Mouse (Mus musculus): ENCODE measurements around the gene Jakmip3. TPM values are rescaled to one million over a fixed set of nuclear protein-coding genes. Genes with fewer than 3 reads are reported as not detected.

The Jakmip3 gene
- polyA plus RNA-seq, 1 experiment from 2014 or later, result 0.55 TPM

DNA sequence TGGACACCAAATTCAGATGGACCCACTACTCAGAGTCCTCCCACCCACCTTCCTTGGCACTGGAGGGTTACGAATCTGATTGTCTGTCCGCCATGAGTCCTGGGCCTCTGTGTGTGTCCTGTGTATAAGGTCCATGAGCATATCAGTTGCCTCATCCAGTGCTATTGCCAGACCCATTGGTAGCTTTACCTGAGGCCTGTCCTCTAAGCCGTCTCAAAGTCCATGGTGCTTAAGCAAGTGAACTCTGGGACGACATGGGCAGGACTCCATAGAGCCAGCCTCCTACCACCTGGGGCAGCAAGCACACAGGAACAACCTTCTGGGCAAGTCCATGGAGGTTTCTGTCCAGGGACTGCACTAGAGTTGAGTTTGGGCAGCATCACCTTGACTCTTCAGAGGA lies 90.7 kb downstream of the Jakmip3 start:
- no peak overlapping the region for H3K4me2 ChIP-seq (ENCODE audit: low read depth, low read length, severe bottlenecking)
- H3K27me3 ChIP-seq (ENCODE audit: control insufficient read depth, insufficient read depth, low read length), result no peaks in the 10 kb centered on the region
- H3K4me1 ChIP-seq (replicated peaks; ENCODE audit: control insufficient read depth, insufficient read depth, low read length), result no peaks in the 10 kb centered on the region
- H3K36me3 ChIP-seq (ENCODE audit: control insufficient read depth, insufficient read depth, low read length), result no peaks in the 10 kb centered on the region
- WGBS, result 92% methylated on average over 4 of the region's 4 CpGs
- H3K9me3 ChIP-seq (ENCODE audit: control insufficient read depth, low read length), result no peaks in the 10 kb centered on the region
- ATAC-seq (replicated peaks; ENCODE audit: low FRiP score) (no peak), DNase-seq (ENCODE audit: low spot score) (no peak)
- no peak overlapping the region for H3K4me3 ChIP-seq (ENCODE audit: low read depth, low read length)
- no peak overlapping the region for H3K9ac ChIP-seq (ENCODE audit: low read length)
- no peak overlapping the region for H3K27ac ChIP-seq (ENCODE audit: low read depth, low read length)

DNA sequence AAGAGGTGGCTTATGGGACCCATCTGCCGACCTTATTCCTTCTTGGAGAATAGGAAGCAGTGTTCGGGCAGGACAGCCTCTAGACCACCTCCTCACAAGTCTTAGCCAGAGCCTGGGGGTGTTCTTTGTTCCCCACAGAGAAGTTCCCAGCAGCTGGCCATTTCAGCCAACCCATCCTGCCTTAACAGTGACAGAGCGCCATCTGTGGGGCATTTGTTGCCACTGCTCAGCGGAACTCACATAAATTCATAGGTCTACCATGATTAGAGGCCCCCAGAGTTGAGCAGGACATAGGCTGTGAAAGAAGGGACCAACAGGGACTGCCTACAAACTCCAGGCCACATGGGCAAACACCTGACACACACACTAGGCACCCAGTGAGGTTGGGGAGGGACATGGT lies 122.9 kb downstream of the Jakmip3 start:
- 54% methylated on average over 4 of the region's 4 CpGs for WGBS
- no peak overlapping the region for H3K27ac ChIP-seq (ENCODE audit: low read depth, low read length)
- H3K9ac ChIP-seq (ENCODE audit: low read length), result no peak overlapping the region
- ATAC-seq (replicated peaks; ENCODE audit: low FRiP score) (no peak), DNase-seq (ENCODE audit: low spot score) (no peak)
- no peak overlapping the region for H3K4me2 ChIP-seq (ENCODE audit: low read depth, low read length, severe bottlenecking)
- no peaks in the 10 kb centered on the region for H3K4me1 ChIP-seq (replicated peaks; ENCODE audit: control insufficient read depth, insufficient read depth, low read length)
- H3K9me3 ChIP-seq (ENCODE audit: control insufficient read depth, low read length), result no peaks in the 10 kb centered on the region
- no peaks in the 10 kb centered on the region for H3K36me3 ChIP-seq (ENCODE audit: control insufficient read depth, insufficient read depth, low read length)
- no peaks in the 10 kb centered on the region for H3K27me3 ChIP-seq (ENCODE audit: control insufficient read depth, insufficient read depth, low read length)
- H3K4me3 ChIP-seq (ENCODE audit: low read depth, low read length), result no peak overlapping the region

DNA sequence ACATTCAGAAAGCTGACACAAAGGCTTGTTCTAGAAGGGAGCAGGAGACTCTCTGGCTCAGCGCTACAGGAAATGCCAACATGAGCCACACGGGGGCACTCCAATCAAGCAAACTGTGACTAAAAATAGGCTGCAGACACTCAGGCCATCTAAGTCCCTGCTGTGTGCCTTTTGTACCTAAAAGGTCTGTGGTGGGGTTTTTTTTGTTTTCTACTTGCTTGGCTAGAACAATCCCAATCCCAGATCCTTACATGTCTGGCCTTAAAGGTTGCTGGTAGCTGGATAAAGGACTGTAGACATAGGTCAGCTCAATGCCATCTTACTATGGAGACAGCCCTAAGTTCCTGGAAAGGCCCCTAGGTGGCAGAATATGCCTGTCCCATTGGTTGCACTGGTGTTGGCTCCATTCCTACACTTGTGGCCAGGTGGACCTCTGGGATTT lies 127.7 kb downstream of the Jakmip3 start:
- Histone ChIP-seq H3K9me3 (ENCODE audit: control insufficient read depth, low read length) (no peaks in the 10 kb centered on the region), H3K4me1 (replicated peaks; ENCODE audit: control insufficient read depth, insufficient read depth, low read length) (no peaks in the 10 kb centered on the region), H3K27ac (ENCODE audit: low read depth, low read length) (no peak overlapping the region), H3K9ac (ENCODE audit: low read length) (no peak overlapping the region), H3K4me3 (ENCODE audit: low read depth, low read length) (no peak overlapping the region), H3K36me3 (ENCODE audit: control insufficient read depth, insufficient read depth, low read length) (no peaks in the 10 kb centered on the region), H3K4me2 (ENCODE audit: low read depth, low read length, severe bottlenecking) (no peak overlapping the region), H3K27me3 (ENCODE audit: control insufficient read depth, insufficient read depth, low read length) (no peaks in the 10 kb centered on the region)
- 0% methylated on average over 2 of the region's 2 CpGs for WGBS
- DNase-seq (ENCODE audit: low spot score) (peak; percentile 85), ATAC-seq (replicated peaks; ENCODE audit: low FRiP score) (peak; percentile 72; the same call in 1 of the 2 replicates)

GRCm38 (mm10) chr7:139074189-139074588 lies 133.7 kb downstream of the Jakmip3 start:
- no peak for DNase-seq (ENCODE audit: low spot score)
- no peak overlapping the region for H3K9ac ChIP-seq (ENCODE audit: low read length)

DNA sequence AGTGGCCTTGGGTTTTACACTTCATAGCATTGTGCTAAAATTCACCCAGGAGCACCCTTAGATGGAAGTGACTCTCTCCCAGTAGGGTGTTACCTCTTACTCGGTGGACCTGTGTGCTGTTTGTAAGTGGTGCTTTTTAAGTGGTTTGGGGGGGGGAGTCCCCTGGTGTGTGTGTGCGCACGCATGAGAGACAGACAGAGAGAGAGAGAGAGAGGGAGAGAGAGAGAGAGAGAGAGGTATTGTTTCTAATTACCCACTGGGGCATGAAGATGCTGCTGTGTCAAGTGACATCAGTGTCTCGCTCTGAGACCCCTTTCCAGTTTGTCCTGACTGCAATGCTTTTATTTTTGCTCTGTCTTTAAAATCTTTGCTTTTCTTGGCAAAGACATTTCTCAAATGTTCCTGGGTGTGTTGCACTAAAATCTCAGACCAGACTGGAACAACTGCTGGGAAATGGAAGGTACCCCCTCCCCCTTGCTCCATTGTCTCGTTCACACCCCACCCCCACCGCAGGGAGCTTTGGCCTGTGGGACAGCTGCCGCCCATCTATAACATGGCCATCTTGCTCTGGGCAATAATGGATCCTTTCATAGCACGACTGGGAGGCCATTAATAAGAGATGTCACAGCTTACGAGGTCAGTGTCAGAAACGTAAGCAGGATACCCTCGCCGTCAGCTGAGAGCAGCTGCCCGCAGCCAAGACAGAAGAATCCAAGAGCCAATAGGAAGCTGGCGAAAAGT lies 134.7 kb downstream of the Jakmip3 start:
- H3K9me3 ChIP-seq (ENCODE audit: control insufficient read depth, low read length), result no peaks in the 10 kb centered on the region
- no peak overlapping the region; the same call in 1 of the 2 replicates for H3K9ac ChIP-seq (ENCODE audit: low read length)
- peak; percentile 59 for ATAC-seq (replicated peaks; ENCODE audit: low FRiP score)
- 32% methylated on average over 14 of the region's 14 CpGs for WGBS
- no peaks in the 10 kb centered on the region for H3K27me3 ChIP-seq (ENCODE audit: control insufficient read depth, insufficient read depth, low read length)
- no peak overlapping the region for H3K4me3 ChIP-seq (ENCODE audit: low read depth, low read length)
- DNase-seq (ENCODE audit: low spot score), result no peak
- no peaks in the 10 kb centered on the region for H3K36me3 ChIP-seq (ENCODE audit: control insufficient read depth, insufficient read depth, low read length)
- H3K4me2 ChIP-seq (ENCODE audit: low read depth, low read length, severe bottlenecking), result no peak overlapping the region
- H3K27ac ChIP-seq (ENCODE audit: low read depth, low read length), result peak overlapping the region; percentile 64; the same call in 1 of the 2 replicates
- peaks cover 20% of the 10 kb centered on the region; the same call in 1 of the 2 replicates for H3K4me1 ChIP-seq (replicated peaks; ENCODE audit: control insufficient read depth, insufficient read depth, low read length)

More at GRCm38 (mm10) chr7:139074189-139074588, 133.7 kb downstream of the Jakmip3 start:
- Histone ChIP-seq H3K27ac (ENCODE audit: low read depth, low read length) (0 out of 2 replicates have a peak overlapping the region, but pooled peaks have one; percentile 0), H3K36me3 (ENCODE audit: control insufficient read depth, insufficient read depth, low read length) (no peaks in the 10 kb centered on the region), H3K27me3 (ENCODE audit: control insufficient read depth, insufficient read depth, low read length) (no peaks in the 10 kb centered on the region), H3K4me2 (ENCODE audit: low read depth, low read length, severe bottlenecking) (no peak overlapping the region), H3K4me1 (replicated peaks; ENCODE audit: control insufficient read depth, insufficient read depth, low read length) (peaks cover 20% of the 10 kb centered on the region; the same call in 1 of the 2 replicates), H3K4me3 (ENCODE audit: low read depth, low read length) (no peak overlapping the region), H3K9me3 (ENCODE audit: control insufficient read depth, low read length) (no peaks in the 10 kb centered on the region)
- 48% methylated on average over 6 of the region's 6 CpGs for WGBS
- no peak for ATAC-seq (replicated peaks; ENCODE audit: low FRiP score)

GRCm38 (mm10) chr7:139077283-139077682 lies 136.8 kb downstream of the Jakmip3 start:
- peak; percentile 57; the same call in 1 of the 2 replicates for ATAC-seq (replicated peaks; ENCODE audit: low FRiP score)
- WGBS, result 13% methylated on average over 7 of the region's 7 CpGs
- H3K27ac ChIP-seq (ENCODE audit: low read depth, low read length), result peak overlapping the region; percentile 75
- no peaks in the 10 kb centered on the region for H3K27me3 ChIP-seq (ENCODE audit: control insufficient read depth, insufficient read depth, low read length)
- peaks cover 20% of the 10 kb centered on the region; the same call in 1 of the 2 replicates for H3K4me1 ChIP-seq (replicated peaks; ENCODE audit: control insufficient read depth, insufficient read depth, low read length)
- DNase-seq (ENCODE audit: low spot score), result peak; percentile 60
- H3K9me3 ChIP-seq (ENCODE audit: control insufficient read depth, low read length), result no peaks in the 10 kb centered on the region; the same call in 1 of the 2 replicates
- no peaks in the 10 kb centered on the region for H3K36me3 ChIP-seq (ENCODE audit: control insufficient read depth, insufficient read depth, low read length)
- H3K4me2 ChIP-seq (ENCODE audit: low read depth, low read length, severe bottlenecking), result no peak overlapping the region
- H3K4me3 ChIP-seq (ENCODE audit: low read depth, low read length), result no peak overlapping the region
- H3K9ac ChIP-seq (ENCODE audit: low read length), result no peak overlapping the region

DNA sequence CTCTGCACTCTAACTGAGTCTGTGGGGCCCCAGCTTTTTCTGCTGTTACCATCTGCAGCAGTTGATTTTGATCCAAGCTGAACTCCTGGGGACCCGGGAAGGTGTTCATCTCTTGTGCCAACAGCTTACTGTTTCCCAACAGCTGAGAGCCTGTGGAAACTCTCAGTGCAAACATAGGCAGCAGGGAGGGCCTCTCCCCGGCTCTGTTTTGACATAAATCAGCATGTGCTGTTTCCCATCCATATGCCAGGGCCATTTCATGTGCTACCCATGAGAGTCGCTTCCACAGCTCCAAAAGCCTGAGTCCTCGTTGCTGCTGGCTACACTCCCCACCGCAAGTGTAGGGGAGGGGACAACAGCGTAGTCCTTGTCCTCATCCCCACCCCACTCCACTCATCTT lies 137.7 kb downstream of the Jakmip3 start:
- no peak overlapping the region for H3K4me3 ChIP-seq (ENCODE audit: low read depth, low read length)
- H3K9me3 ChIP-seq (ENCODE audit: control insufficient read depth, low read length), result no peaks in the 10 kb centered on the region; the same call in 1 of the 2 replicates
- no peak overlapping the region for H3K4me2 ChIP-seq (ENCODE audit: low read depth, low read length, severe bottlenecking)
- H3K4me1 ChIP-seq (replicated peaks; ENCODE audit: control insufficient read depth, insufficient read depth, low read length), result peaks cover 22% of the 10 kb centered on the region; the same call in 1 of the 2 replicates
- 65% methylated on average over 6 of the region's 6 CpGs for WGBS
- no peaks in the 10 kb centered on the region for H3K36me3 ChIP-seq (ENCODE audit: control insufficient read depth, insufficient read depth, low read length)
- H3K27me3 ChIP-seq (ENCODE audit: control insufficient read depth, insufficient read depth, low read length), result no peaks in the 10 kb centered on the region
- ATAC-seq (replicated peaks; ENCODE audit: low FRiP score), result no peak
- H3K9ac ChIP-seq (ENCODE audit: low read length), result no peak overlapping the region
- DNase-seq (ENCODE audit: low spot score), result no peak
- H3K27ac ChIP-seq (ENCODE audit: low read depth, low read length), result no peak overlapping the region

DNA sequence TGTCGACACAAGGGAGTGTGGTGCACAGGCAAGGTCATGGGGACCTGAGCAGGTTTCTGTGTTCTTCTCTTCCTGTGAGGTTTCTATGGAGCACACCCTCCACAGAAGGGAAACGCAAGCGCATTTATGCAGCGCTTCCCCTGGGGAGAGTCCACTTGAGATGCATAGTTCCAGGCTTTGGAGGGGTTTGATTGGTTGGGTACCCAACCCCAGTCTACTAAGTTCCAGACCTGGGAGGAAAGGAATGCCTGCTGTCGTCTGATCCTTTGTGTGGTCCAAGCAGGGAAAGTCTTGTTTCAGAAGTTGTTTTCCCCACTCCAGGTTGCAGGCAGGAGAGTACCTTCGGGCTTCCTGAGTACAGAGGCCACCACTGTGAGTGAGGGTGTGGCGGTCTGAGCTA lies 138.6 kb downstream of the Jakmip3 start:
- Histone ChIP-seq H3K27me3 (ENCODE audit: control insufficient read depth, insufficient read depth, low read length) (no peaks in the 10 kb centered on the region), H3K36me3 (ENCODE audit: control insufficient read depth, insufficient read depth, low read length) (no peaks in the 10 kb centered on the region), H3K4me1 (replicated peaks; ENCODE audit: control insufficient read depth, insufficient read depth, low read length) (peaks cover 20% of the 10 kb centered on the region; the same call in 1 of the 2 replicates), H3K27ac (ENCODE audit: low read depth, low read length) (no peak overlapping the region), H3K9me3 (ENCODE audit: control insufficient read depth, low read length) (no peaks in the 10 kb centered on the region; the same call in 1 of the 2 replicates), H3K4me3 (ENCODE audit: low read depth, low read length) (no peak overlapping the region), H3K4me2 (ENCODE audit: low read depth, low read length, severe bottlenecking) (no peak overlapping the region), H3K9ac (ENCODE audit: low read length) (no peak overlapping the region)
- WGBS, result 81% methylated on average over 7 of the region's 7 CpGs
- DNase-seq (ENCODE audit: low spot score) (no peak), ATAC-seq (replicated peaks; ENCODE audit: low FRiP score) (no peak)
